Mouse (Mus musculus) layer of hippocampus, postnatal 25 days (tissue): ENCODE data around the gene Pigm. TPM values are rescaled to one million over a fixed set of nuclear protein-coding genes. Genes with fewer than 3 reads are reported as not detected.

ENCODE experiments used
- total RNA-seq, 2 experiments: library from RNA; stranded (reverse); gene quantifications; 2 replicates each; pipeline ENCODE4 v1.2.3; 2021

The Pigm gene
- total RNA-seq, 2 experiments from 2014 or later = 8.6 to 8.9 TPM

Other genes starting within 250 kb of the Pigm start
- 100 to 1,000 TPM in 1 of 2 experiments, 10 to 100 TPM in 1; 99.8 to 101 TPM for gene Pex19, start 249.8 kb upstream of the Pigm start, total RNA-seq
- 100 to 1,000 TPM; 107 to 115 TPM for gene Dcaf8, start 228.5 kb upstream of the Pigm start, total RNA-seq
- gene Pea15a, start 169.7 kb upstream of the Pigm start, total RNA-seq = 100 to 1,000 TPM; 395 to 445 TPM
- gene Casq1, start 156.7 kb upstream of the Pigm start, total RNA-seq = under 1 TPM; 0.49 to 0.52 TPM
- gene Atp1a4, start 118.1 kb upstream of the Pigm start, total RNA-seq = not detected
- gene Igsf8, start 114.9 kb upstream of the Pigm start, total RNA-seq = 100 to 1,000 TPM; 253 to 278 TPM
- gene Atp1a2, start 78.5 kb upstream of the Pigm start, total RNA-seq = 100 to 1,000 TPM; 592 to 599 TPM
- gene Kcnj9, start 47.2 kb upstream of the Pigm start, total RNA-seq = 10 to 100 TPM; 59.0 to 68.9 TPM
- 10 to 100 TPM; 84.0 to 88.1 TPM for gene Kcnj10, start 35.3 kb upstream of the Pigm start, total RNA-seq
- not detected for gene Slamf9, start 98.8 kb downstream of the Pigm start, total RNA-seq
- 1 to 10 TPM; 5.6 to 8.2 TPM for gene Igsf9, start 105.2 kb downstream of the Pigm start, total RNA-seq
- gene Tagln2, start 123.5 kb downstream of the Pigm start, total RNA-seq = 10 to 100 TPM; 10.4 to 12.1 TPM
- gene Cfap45, start 144.3 kb downstream of the Pigm start, total RNA-seq = 1 to 10 TPM; 3.1 to 3.9 TPM
- gene Vsig8, start 179.4 kb downstream of the Pigm start, total RNA-seq = under 1 TPM; 0.39 to 0.56 TPM
- not detected for gene Slamf8, start 214.0 kb downstream of the Pigm start, total RNA-seq
- not detected for gene Fcrl6, start 226.0 kb downstream of the Pigm start, total RNA-seq